Mouse (Mus musculus): Measurements from ENCODE around the gene Chd2.

- TF ChIP-seq CTCF (IDR thresholded peaks at IDR 0.05; ENCODE audit: low read depth, low read length): no peak
- TF ChIP-seq EP300 (IDR thresholded peaks at IDR 0.05; ENCODE audit: insufficient read depth, low read depth, low read length): no peak
- no peak for TF ChIP-seq POLR2A (IDR thresholded peaks at IDR 0.05; ENCODE audit: insufficient read depth, low read length)
These were observed 90.0 kb downstream of the Chd2 start for GRCm38 (mm10) chr7:73451594-73451993.

All from ES-Bruce4 (cell line).